Mouse (Mus musculus): ENCODE data around the gene Bicdl1. TPM values are rescaled to one million over a fixed set of nuclear protein-coding genes. Genes with fewer than 3 reads are reported as not detected.

Bicdl1 gene
- total RNA-seq, 1 experiment from 2014 or later = 10.2 TPM

GRCm38 (mm10) chr5:115732176-115732848, 891 bp upstream of the Bicdl1 start:
- 0 out of 2 replicates have a peak, but pooled peaks have one; percentile 47 for ATAC-seq (replicated peaks; ENCODE audit: insufficient number of reproducible peaks, low FRiP score, low TSS enrichment, poor library complexity, severe bottlenecking)

- no peak for ATAC-seq (replicated peaks; ENCODE audit: insufficient number of reproducible peaks, low FRiP score, low TSS enrichment, poor library complexity, severe bottlenecking)
Observed at GRCm38 (mm10) chr5:115731732-115732175, 333 bp upstream of the Bicdl1 start.

- ATAC-seq (replicated peaks; ENCODE audit: insufficient number of reproducible peaks, low FRiP score, low TSS enrichment, poor library complexity, severe bottlenecking) = no peak
Observed at GRCm38 (mm10) chr5:115730314-115730713, 1.1 kb downstream of the Bicdl1 start.

DNA sequence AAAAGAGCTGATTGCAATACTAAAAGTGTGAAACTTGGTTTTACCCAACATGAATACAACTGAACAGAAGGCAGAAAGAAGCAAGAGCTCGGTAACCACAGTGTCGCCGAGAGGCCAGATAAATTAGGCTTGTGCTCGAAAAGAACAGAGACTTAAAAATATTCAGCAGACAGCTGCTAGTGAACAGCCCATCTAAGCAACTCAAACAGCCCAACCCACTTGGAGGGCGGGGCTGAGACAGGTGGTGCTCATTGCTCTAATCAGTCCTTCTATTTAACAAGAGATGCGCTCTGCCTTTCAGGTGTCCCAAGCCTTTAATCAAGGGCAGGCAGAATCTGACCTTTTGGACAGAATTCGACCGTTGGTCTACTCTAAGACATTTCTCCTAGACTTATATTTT, 4.8 kb downstream of the Bicdl1 start:
- no peak for ATAC-seq (replicated peaks; ENCODE audit: insufficient number of reproducible peaks, low FRiP score, low TSS enrichment, poor library complexity, severe bottlenecking)

DNA sequence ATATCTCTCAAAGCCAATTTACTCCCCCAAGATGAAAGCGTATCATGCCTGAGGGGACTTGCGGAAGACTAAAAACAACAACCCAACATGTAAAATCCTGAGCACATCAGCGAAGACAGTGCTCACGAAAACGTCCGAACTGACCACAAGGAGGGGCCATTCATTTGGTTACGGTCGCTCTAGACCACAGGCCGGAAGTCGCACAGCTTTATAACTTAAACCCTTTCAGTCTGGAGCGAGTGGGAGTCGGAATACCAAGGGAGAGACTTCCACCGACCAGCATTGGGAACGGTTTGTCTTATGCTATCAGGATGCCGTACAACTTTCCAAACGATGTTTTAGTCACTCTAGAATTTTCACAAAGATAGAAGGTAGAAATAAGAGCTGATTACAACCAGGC, 5.4 kb downstream of the Bicdl1 start:
- no peak for ATAC-seq (replicated peaks; ENCODE audit: insufficient number of reproducible peaks, low FRiP score, low TSS enrichment, poor library complexity, severe bottlenecking)

DNA sequence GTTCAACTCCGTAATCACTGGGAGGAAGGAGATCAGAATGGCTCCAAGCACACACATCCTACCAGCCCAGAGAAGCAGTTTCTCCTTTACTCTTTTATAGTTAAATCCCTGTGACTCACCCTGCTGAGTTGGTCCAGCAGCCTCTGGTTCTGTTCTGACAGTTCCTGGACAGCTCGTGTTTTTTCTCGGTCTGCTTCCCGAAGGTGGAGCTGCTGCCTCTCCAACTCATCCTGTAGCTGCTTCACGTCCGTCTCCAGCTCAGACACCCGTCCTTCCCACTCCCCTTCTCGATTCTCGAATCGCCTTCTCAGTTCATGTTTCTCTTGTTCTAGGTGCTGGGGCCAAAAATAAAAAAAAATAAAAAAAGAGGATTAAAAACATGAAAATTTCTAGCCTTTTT, 7.0 kb downstream of the Bicdl1 start:
- ATAC-seq (replicated peaks; ENCODE audit: insufficient number of reproducible peaks, low FRiP score, low TSS enrichment, poor library complexity, severe bottlenecking) = no peak

DNA sequence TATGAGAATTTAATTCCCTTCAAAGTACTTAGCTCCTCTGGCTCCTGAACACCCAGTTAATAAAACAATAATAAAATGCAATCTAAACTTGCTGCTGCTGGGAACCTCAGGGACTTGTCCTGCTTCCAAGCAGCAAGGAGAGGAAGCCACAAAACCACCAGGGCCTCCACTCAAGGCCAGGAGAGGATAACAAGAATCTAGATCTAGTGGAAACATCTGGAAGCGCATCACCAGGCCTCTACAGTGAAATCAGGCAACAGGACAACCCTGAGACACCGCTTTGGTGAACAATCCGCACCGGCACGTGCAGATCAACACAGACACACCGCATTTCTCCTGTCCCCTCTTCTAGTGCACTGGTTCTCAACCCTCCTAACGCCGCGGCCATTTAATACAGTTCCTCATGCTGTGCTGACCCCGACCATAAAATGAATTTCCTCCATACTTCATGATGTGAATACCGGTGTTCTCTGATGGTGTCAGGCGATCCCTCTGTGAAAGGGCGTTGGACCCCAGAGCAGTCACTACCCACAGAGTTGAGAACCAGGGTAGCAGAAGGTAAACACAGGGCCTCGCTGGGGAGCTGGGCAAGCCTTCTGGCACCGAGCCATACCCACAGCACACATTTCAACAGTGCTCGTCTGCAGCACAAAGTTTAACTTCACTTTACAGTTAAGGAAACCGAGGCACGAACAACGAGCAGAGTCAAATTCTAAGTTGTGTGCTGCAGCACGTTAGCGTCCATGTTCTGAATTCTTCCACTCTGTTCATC, 9.0 kb downstream of the Bicdl1 start:
- ATAC-seq (replicated peaks; ENCODE audit: insufficient number of reproducible peaks, low FRiP score, low TSS enrichment, poor library complexity, severe bottlenecking) = no peak

DNA sequence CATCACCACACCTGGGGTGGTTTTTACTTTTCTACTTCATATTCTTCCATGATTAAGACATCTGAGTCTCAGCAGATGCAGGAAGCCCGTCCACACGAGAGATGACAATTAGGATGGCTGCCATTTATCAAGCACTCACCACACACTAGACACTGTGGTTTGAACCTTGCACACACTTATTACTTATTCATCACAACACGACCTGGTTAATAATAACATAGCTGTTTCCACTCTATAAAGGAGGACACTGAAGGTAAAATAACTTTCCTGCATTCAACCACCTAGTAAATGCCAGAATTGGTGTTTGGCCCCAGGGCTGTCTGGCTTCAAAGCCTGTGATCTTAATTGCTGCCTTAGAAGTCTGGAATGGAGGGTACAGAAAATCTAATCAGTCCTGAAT, 10.7 kb downstream of the Bicdl1 start:
- no peak for ATAC-seq (replicated peaks; ENCODE audit: insufficient number of reproducible peaks, low FRiP score, low TSS enrichment, poor library complexity, severe bottlenecking)

DNA sequence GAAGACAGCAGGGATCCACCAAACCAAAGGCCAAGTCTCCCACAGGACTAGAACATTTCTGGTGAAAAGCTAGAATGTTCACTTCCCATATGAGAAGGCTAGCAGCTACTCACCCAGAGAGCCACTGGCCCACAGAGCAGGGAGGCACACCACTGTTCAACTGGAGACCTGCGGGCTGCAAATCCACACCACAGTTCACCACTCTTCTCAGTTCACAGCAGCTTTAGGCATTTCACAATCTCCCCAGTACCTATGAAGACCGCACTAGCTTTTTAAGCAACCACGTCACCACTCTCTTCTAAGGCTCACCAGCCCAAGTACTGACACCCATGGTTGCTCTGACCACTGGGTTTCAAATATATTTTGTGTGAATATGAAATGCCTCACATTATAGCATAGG, 13.7 kb downstream of the Bicdl1 start:
- ATAC-seq (replicated peaks; ENCODE audit: insufficient number of reproducible peaks, low FRiP score, low TSS enrichment, poor library complexity, severe bottlenecking) = no peak

DNA sequence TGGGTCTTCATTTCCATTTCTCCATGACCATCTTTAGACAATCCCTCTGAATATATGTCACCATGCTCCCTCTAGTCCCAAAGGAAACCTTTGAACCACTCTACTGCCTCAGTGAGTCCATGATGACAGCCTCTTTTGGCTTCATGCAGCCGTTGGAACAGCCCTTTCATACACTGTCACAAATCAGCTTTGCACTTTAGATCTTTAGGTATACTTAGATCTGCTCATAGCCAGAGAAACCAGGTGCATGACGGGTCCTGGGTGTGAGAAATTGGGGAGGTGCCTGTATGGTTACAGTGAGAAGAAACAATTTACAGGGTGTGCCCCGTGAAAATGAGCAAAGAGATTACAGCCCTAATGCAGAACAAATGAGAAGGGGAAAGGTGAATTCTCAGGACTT, 14.3 kb downstream of the Bicdl1 start:
- ATAC-seq (replicated peaks; ENCODE audit: insufficient number of reproducible peaks, low FRiP score, low TSS enrichment, poor library complexity, severe bottlenecking) = no peak

- no peak for ATAC-seq (replicated peaks; ENCODE audit: insufficient number of reproducible peaks, low FRiP score, low TSS enrichment, poor library complexity, severe bottlenecking)
Observed at GRCm38 (mm10) chr5:115716426-115716825, 15.0 kb downstream of the Bicdl1 start.

- no peak for ATAC-seq (replicated peaks; ENCODE audit: insufficient number of reproducible peaks, low FRiP score, low TSS enrichment, poor library complexity, severe bottlenecking)
Observed at GRCm38 (mm10) chr5:115714761-115715160, 16.7 kb downstream of the Bicdl1 start.

GRCm38 (mm10) chr5:115712487-115712886, 18.9 kb downstream of the Bicdl1 start:
- ATAC-seq (replicated peaks; ENCODE audit: insufficient number of reproducible peaks, low FRiP score, low TSS enrichment, poor library complexity, severe bottlenecking) = no peak

DNA sequence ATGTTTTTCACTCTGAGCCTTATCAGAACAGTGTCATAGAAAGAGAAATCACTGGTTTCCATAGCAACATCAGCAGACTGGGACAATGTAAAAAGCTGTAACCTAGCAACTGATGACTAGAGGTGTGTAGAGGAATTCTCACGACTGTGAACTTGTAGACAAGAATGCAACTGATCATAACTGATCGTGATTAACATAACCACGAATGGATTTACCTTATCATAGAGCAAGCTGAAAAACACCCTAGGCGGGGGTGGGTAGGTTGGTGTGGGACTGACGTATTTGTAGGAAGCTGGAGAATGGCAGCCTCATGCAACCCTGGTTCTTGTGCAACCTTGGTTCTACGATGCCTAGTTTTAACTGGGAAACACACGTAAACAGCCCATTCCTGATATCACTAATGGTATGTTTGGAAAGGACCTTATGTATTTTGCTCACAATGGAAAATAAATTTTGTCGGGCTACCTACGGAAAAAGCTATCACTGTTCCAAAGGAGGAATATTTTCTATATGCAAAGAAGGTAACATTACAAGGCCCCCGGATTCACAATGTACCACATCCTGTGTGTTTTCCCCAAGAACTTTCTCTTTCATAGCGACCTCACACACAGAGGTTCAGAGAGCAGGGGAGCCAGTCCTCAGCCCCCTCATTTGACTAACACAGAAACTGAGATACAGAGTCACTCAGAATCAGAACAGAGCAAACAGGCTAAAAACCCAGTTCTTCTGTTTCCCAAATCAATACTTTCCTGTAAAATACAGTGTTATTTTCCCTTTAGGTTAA, 19.6 kb downstream of the Bicdl1 start:
- ATAC-seq (replicated peaks; ENCODE audit: insufficient number of reproducible peaks, low FRiP score, low TSS enrichment, poor library complexity, severe bottlenecking) = no peak

DNA sequence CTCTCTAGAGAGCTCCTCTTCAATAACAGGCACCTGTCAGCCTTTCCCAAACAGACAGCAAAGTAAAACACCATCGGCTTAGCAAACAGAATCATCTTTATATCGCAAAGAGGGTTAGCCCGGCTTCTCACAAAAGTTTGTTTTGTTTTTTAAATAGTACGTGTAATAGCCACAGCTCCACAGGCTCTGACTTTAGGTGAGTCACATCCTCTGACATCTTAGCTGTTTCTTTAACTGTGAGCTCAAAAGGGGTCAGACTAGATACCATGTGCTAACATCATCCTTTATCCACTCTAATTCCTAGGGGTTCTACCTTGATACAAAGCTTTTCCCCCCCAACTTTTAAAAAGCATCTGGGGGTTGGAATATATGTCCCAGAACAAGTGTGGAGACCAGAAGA, 21.2 kb downstream of the Bicdl1 start:
- no peak for ATAC-seq (replicated peaks; ENCODE audit: insufficient number of reproducible peaks, low FRiP score, low TSS enrichment, poor library complexity, severe bottlenecking)

DNA sequence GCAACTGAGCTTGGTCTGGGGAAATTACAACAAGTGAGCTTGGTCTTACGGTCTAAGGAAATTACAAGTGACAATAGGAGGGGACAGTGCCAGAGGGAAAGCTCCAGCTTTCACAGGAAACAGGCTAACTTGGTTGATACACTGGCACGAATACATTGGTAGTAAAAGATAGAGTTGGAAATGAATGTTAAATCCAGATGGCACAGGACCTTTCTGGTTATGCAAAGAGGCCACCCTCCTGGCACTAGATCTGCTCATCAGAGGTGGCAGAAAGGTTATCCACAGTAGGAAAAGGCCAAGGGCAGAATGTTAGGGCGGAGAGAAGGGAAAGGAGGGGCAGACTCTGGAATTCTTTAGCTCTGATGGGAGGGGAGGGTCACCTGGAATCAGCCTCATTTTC, 22.5 kb downstream of the Bicdl1 start:
- ATAC-seq (replicated peaks; ENCODE audit: insufficient number of reproducible peaks, low FRiP score, low TSS enrichment, poor library complexity, severe bottlenecking) = no peak

DNA sequence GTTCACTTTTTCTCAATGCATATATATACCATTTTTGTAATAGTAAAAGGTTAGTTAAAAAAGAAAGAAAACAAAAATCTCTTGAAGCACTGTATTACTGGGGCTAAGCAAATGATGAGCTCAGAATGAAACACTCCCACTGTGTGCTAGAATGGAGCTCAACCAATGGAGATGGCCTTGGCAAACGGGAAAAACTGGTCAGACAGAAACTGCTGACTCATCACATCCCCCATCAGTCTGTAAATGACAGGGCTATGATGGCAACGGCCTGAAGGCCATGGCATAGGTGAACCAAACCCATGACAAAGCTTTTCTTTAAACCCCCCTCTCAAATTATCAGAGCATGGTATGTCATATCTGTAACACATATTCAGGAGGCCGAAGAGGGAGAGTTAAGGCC, 29.4 kb downstream of the Bicdl1 start:
- no peak for ATAC-seq (replicated peaks; ENCODE audit: insufficient number of reproducible peaks, low FRiP score, low TSS enrichment, poor library complexity, severe bottlenecking)

- ATAC-seq (replicated peaks; ENCODE audit: insufficient number of reproducible peaks, low FRiP score, low TSS enrichment, poor library complexity, severe bottlenecking) = no peak
Observed at GRCm38 (mm10) chr5:115701215-115701614, 30.2 kb downstream of the Bicdl1 start.

- no peak for ATAC-seq (replicated peaks; ENCODE audit: insufficient number of reproducible peaks, low FRiP score, low TSS enrichment, poor library complexity, severe bottlenecking)
Observed at GRCm38 (mm10) chr5:115696811-115697210, 34.6 kb downstream of the Bicdl1 start.

Measured in monocyte, adult 5-6 weeks (primary cell).